Mouse (Mus musculus) T-helper 2 cell (primary cell): Measurements from ENCODE around the gene Col2a1.

ENCODE experiments used
- in situ Hi-C: fragments of 300-600 bp; cut with MboI, MseI; formaldehyde crosslinking; loops from one replicate; pipeline ENCODE4 v1.15.1; 2025; ENCODE audit warnings: high pct_unique_total_duplicates

Gene Col2a1

DNA sequence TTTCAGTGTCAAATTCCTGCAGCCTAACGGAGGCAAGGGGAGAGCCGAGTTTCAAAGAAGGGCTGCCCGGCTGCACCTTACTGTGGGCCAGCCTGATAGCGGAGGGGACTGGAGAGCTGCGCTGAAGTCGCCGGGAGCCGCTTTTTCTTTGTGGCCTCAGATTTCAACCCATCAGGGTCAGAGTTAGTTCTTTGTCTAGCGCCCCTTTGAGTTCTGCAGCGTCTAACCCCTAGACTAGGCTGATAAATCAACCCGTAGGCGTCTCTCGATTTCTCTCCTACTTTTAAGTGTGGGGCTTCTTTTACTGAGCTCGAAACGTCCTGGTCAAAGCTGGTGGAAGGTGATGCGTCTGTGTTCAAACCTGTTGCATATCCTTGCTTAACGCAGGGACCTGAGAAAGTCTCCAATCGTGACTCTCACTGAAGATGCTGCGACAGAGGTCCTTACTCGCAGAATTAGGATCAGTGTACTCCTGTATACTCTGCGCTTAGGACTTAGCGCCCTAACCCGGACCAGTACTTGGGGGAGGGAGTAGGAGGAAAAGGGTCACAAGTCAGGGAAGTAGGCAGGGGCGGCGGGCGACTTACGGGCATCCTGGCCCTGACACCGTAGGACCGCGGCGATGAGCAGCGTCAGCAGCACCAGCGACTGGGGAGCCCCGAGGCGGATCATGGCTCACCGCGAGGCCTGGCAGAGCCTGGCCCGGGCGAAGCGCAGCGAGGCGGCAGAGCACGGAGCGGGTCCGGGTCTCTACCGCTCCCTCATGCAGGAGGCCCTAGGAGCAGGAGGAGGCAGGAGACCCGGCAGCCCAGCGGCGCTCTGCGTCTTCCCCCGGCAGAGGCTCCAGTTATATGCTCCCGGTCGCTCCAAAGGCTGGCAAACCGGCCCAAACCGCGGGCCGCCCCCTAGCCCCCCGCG is at the start of gene Col2a1:
Gene Col2a1, minus strand, starts transcription at position 874 of the 918 bp plus-strand sequence.
- in situ Hi-C loops, result no loop called here

DNA sequence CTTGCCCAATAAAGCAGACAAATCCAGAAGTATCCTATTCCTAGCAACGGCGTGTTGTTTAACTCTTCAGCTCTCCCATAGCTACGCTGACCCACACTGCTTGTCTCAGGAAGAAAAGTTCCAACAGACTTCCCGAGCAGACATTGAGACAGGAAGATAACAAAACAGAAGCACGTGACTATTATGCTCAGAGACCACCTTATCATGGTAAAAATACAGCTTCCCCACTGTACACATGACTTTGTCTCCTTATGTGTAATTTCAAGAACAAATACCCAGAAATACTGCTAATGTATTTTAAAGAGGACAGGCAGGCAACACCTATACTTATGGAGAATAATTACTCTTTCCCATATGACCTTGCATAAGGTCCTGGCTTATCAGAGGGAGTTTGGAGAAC is 47.2 kb upstream of the Col2a1 start:
- in situ Hi-C loops, result no loop called here

DNA sequence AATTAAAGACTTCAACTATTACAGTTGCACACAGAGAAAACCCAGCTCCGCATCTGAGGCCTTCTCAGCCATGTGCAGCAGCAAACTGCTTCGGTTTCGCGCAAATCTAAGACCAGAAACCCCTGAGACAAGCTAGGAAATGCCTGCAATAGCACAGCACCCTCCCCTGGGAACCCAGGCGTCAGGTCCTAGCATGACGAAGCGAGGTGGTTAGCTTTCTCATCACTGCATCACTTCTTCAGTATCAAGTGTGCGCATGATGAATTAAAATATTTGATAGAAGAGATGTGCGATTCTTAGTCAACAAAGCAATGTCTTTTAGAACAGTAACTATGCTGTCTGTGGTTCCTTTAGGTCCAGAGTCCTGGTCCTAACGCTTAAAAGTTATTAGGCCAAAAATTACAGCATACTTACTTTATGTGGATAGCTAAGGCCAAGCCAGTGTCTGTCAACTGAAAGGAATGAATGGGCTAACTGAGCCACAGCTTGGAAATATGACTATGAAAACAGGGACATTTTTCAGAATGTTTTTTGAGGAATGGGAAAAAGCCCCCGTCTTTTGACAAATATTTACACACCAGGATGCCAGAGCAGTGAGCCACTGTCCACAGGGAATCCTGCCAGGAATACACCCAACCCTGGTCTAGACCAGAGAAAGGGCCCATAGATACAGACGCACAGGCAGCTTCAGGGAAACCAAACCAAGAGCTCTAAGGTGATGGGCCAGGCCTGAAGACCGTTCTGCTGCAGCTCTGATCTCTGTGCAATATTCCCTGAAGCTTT is 44.6 kb upstream of the Col2a1 start:
- in situ Hi-C loops, result no loop called here

DNA sequence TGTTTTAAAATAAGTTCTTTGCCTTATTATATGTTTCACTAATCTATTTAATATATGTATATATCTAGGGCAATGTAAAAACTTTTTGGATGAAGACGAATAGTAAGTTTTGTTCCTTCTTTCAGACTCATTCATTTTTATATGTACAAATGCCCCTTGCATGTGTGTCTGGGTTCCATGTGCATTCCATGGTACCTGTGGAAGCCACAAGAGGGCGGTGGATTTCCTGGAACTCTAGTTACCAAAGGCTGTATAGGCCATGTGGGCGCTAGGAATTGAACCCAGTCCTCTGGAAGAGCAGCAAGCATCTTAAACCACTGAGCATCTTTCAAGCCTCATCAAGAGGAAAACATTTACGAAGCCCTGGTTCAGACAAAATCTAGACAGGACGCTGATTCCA is 39.9 kb upstream of the Col2a1 start:
- in situ Hi-C loops, result no loop called here

DNA sequence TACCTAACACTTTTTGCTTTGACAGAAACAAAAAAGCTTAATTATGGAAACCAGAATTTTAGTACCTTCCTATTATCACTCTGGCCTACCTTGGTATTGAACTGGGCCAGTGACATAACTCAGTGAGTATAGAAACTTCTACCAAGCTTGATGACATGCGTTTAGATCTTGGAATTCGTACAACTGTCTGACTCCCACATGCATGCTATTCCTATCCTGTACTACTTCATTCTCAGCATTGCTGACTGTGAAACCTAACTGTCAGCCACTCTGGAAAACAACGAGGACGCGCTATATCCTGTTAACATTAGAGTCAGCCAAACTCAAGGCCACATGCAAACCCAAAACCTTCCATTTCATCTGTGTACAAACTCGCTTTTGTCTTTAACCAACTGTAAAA is 39.5 kb upstream of the Col2a1 start:
- in situ Hi-C loops, result no loop called here

DNA sequence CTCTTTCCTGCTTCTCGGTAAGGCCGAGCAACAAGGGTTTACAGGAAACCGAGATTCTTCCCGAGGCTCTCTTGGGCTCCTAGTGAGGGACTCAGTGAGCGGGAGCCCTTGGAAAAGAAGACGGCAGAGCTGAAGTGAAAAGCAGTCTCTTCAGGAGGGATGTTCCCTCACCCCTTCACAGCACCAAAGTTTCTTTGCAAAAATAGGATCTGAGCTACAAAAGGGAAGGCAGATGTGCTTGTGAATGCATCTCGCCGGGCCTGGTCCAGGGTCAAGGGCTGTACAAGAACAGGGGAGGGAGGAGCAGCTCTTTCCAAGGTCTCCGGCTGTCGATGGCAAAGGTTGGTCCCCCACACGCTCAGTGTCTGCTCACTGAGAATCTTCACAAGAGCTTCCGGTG is 38.0 kb upstream of the Col2a1 start:
- in situ Hi-C loops, result no loop called here

DNA sequence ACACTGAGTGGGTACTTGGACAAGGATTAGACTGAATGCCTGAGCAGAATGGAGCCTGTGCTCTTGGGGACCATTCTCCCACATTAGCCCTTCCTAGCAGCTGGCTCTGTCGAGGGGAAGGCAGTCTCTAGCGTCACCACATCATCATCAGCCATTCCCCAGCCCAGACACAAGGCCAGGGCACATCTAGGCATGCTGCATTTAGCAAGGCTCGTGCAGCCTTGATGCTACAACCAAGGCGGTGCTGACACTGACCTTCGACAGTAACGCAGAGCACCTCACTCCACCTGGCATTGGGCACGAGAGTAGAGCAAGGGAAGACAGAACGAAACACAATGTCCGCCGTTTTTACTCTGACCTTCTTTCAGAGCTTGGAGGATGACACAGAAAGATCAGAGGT is 35.2 kb upstream of the Col2a1 start:
- in situ Hi-C loops, result no loop called here

DNA sequence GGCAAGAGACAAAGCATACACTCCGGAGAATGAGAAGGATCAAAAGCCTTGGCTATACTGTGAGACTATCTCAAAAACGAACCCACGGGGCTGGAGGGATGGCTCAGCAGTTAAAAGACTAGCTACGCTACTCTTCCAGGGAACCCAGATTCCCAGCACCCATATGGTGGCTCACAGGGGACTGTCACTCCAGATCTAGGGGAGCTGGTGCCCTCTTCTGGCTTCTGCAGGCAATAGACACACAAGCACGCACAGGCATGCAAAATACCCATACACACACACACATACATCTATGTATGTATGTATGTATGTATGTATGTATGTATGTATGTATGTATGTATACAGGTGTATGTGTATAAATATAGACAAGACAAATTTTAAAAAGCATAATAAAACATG is 32.1 kb upstream of the Col2a1 start:
- in situ Hi-C loops, result no loop called here

DNA sequence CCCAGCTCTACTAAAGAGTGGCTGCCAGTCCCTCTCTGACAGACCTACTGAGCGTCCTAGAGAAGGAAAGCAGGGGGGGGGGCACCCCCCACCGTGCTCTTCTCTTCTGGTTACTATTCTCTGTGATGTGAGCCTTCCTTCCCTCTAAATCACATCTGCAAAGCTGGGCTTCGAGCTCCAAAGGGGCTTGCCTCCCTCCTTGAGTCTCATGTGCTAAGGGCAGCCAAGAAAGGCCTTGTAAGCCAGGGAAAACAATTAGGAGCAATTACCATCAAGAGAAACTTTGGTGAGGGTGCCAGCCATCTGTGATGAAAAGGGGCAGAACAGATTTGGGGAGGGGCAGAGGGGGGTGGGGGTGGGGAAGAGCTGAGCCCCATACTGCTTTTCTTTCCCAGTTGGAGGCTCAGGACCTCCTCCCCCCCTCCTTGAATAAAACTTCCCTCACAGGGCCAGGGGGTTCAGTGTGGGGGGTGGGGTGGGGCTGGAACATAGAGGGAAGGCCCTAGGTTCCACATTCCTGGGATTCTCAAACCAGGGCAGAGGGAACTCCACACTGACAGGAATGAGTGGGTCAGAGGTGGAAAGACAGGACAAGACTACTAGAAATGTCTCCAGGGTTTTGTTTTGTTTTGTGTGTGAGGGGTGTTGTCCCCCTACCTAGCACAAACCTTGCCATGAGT is 30.7 kb upstream of the Col2a1 start:
- in situ Hi-C loops, result no loop called here

DNA sequence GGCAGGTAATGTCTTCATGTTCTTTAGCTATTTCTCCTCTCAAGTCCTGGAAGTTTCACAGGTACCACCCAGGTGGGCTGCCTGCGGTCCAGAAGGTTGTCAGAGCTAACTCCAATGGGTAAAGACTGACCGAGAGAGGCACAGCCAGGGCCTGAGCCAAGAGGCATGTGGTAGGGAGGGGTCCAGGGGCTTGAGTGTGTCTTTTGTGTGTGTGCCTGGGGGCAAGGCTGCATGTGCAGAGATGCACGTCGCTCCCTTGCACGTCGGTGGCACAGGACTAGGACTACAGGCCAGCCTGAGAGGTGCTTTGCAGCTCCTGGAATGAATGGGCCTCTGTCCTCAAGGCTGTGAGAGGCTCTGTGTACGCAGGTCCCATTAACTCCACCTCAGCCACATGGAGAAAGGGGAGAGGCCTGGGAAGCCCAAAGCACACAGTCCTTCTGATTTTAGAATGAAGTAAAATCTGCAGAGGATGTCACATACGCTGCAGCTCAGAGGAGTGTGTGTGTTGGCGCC is 28.8 kb upstream of the Col2a1 start:
- in situ Hi-C loops, result no loop called here

DNA sequence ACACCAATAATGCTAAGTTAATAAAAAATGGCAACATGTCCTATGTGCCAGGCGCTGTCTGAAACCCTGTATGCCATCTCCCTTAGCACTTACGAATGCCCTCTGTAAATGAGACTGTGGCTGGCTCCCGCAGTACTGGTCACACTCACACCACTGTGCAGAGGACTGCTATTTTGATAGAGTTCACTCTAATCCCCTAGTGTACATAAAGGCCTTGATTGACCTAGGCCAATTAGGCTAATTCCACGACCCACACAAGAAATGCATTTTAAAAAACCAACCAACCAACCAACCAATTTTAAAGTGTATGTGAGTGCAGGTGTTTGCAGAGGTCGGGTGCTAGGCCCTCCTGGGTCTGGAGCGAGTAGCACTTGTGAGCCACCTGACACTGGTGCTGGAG is 25.3 kb upstream of the Col2a1 start:
- in situ Hi-C loops, result no loop called here

DNA sequence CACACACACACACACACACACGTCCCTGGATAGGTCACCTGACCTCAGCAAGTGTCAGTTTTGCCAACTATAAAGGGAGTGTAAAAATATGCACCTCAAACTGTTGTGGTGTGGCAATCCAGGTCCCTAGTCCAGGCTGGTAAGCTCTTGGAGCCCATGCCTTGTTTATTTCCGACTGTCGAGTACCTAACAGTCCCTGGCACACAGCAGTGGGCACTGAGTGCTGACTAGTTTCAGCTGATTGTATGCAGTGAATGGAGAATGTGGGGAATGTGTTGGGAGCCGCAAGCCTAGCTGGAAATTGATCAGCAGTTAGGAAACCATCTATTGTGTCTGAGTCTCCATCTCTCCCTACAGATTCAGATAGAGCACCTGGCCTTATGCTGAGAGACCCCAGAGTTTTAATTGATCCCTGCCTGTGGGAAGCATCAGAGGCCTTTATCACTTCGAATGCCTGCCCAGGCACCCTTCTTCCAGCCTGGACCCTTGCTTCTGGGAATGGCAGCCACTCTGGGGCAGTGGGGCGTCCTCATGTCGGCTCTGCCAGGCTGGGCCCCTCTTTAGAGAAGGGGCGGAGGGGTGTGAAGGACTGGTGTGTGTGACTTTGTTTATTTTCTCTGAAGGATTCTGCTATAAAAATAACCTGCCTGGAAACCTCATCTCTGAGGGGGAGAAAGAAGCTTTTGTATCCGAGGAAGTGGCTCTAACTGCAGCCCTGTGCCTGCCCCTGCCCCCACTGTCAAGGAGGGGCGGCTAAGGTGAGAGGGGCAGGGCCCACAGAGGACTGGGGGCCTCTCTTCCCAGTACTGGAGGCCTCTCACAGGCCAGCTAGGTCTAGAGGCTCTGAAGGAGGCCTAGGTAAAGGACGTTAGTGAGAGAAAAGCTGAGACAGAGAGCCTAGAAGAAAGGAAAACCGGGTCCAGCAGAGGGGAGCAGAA is 22.7 kb upstream of the Col2a1 start:
- in situ Hi-C loops, result no loop called here

DNA sequence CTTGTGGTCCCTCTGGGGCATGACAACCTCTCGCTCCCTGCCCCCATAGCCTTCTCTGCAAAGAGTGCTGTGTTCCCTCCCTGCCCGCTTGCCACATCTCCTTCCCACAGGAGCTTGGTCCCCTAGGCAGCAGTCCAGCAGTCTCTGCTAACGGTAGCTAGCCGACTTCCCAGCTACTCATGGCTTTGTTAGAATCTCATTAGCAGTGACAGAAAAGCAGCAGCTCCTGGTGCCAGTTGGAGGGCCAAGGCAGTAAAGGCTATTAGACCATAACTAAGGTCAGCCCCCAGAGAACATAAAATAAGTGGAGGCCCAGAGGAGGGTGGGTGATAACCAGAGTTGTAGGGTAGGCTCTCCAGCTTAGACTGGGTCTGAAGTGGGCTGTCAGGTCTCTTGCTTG is 21.1 kb upstream of the Col2a1 start:
- in situ Hi-C loops, result no loop called here

DNA sequence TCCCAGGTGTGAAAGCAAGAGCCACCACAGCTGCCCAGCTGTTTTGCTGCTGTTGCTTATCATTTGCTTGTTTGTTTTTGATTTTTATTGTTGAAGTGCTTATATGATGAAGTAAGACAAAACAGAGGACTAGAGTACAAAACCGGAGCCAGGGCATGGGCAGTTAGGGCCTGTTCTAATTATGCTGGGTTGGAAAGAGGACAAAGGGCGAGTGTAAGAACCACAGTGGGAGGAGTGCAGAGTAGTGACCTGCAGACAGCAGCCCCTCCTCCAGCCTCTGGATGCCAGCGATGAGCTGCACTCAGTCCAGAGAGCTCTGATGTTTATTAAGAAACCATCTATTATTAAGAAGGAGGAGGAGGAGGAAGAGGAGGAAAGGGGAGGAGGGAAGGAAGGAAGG is 18.6 kb upstream of the Col2a1 start:
- in situ Hi-C loops, result no loop called here

DNA sequence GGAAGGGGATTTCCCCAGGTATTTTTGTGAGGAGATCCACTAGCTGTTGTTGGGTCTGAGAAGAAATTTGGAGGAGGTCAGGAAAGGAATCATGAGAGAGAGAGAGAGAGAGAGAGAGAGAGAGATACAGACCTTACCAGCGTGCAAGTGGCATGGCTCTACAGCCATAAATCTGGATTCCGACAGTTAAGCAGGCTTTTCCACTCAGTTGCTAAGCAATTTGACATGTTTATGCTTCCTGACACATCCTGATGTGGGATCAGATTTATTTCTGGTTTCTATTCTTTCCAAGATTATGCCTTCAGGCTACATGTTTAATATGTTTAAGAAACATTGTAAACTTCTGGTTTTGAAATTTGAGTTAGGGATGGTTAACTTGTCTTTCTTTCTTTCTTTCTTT is 17.4 kb upstream of the Col2a1 start:
- in situ Hi-C loops, result no loop called here

DNA sequence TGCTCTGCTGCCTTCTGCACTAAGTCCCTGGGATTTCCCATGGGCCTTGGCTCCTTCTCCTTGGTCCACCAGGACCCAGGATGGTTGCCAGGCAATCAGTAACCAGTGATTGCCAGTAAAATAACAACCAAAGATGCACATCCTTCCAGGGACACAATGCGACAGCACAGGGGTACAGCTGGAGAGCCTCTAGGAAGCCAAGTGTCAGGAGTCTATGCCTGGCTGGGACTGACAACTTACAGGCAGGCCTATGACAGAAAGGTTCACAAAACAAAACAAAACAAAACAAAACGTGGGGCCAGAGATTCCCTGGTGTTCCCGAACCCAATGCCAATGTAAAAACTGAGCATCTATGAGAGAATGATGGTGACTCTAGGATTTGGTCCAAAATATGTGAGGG is 14.6 kb upstream of the Col2a1 start:
- in situ Hi-C loops, result loop anchor here (10.0 kb wide), 2 partner anchors 456 to 844 kb away; no protein-coding TSS in a partner anchor

DNA sequence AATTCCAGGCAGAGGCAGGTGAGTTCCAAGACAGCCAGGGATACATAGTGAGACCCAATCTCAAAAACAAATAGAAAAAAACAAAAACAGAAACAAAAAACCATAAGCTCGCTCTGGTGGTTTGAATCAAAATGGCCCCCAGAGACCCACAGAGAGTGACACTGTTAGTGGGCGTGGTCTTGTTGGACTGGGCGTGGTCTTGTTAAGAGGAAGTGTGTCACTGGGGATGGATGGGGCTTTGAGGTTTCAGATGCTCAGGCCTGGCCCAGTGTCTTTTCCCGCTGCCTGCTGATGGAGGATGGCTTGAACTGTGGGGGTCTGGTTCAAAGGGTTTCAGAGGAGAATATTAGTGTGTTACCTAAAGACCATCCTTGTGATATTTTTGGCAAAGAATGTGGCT is 13.4 kb upstream of the Col2a1 start:
- in situ Hi-C loops, result loop anchor here (10.0 kb wide), 2 partner anchors 457 to 843 kb away; no protein-coding TSS in a partner anchor

DNA sequence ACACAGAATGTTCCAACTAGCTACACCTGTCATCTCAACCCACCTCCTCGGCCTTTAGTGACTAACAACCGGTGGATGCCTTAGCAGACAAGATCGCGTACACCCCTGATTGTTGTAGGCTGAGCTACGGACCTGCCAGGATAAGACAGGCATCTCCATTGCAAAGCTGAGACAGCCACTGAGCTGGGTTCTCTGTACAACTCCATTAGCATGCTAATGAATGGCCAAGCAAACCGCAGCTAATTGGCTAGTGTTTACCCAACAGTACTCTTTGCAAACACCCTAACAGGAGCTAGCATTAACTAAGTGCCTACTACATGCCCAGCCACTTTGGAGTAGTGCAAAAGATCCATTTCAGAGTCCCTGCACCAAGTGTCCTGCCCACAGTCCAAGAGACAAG is 8.3 kb upstream of the Col2a1 start:
- in situ Hi-C loops, result loop anchor here (10.0 kb wide), 2 partner anchors 462 to 838 kb away; no protein-coding TSS in a partner anchor

DNA sequence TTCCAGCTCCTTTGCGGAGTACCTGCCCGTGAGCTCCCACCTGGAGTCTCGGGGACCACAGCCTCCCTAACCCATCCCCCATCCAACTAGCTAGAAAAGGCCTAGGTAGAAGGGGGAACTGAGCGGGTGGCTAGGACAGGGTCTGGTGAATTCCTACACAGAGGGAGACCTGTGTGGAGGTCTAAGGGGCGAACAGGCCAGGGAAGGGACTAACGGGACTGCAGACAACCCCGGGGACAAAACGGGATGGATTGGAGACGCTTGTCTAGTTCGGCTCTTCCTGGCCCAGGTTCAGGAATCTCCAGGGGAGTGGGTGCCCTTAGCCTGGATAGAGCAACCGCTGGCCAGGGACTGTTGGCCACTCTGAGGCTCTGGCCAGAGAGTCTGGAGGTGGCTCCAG is 686 bp upstream of the Col2a1 start:
- in situ Hi-C loops, result no loop called here

DNA sequence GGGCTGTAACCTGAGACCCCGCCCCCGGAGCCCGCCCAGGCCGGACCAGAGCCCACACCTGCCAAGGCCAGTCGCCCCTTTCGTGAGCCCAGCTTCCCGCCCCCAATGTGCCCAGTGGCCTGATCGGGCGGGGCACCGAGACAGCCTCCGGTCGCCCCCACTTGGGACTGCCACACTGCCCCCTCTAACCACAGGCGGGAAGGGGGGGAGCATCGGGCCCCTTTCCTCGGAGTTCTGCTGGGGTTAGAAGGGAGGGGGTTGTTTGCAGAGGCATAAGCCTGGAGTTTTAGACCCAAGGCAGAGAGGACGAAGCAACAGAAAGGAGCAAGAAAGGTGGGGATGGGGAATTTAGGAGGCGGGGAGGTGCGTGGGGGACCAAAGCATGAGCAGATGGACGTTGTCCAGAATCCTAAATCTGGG is 255 bp upstream of the Col2a1 start:
- in situ Hi-C loops, result no loop called here
